Mouse (Mus musculus) gastrocnemius, adult 2 months (tissue): Measurements from ENCODE around the gene Igbp1. TPM values are rescaled to one million over a fixed set of nuclear protein-coding genes. Genes with fewer than 3 reads are reported as not detected.

Experiments
- DNase-seq: peaks from one replicate; pipeline ENCODE4 v3.0.0; 2022
- H3K27ac ChIP-seq: fragments of 200-600 bp; 2 replicates; pipeline ENCODE4 v1.8.1; 2022; ENCODE audit warnings: mild to moderate bottlenecking
- H3K4me3 ChIP-seq: fragments of 200-600 bp; 2 replicates; pipeline ENCODE4 v1.8.1; 2022; ENCODE audit warnings: mild to moderate bottlenecking, moderate library complexity
- CTCF ChIP-seq: fragments of 200-600 bp; IDR thresholded peaks from 2 replicates; pipeline ENCODE4 v1.8.1; 2022; ENCODE audit warnings: antibody characterized with exemption, mild to moderate bottlenecking, moderate library complexity
- intact Hi-C: fragments of 180-260 bp; cut with DNase I; formaldehyde crosslinking; loops from one replicate; pipeline ENCODE4 v1.15.1; 2025
- long read RNA-seq, 2 experiments: library from polyadenylated mRNA; stranded (forward); transcript quantifications; one replicate each; pipeline ENCODE4 v2.0.0; 2021
- total RNA-seq, 2 experiments: library from RNA; stranded (reverse); gene quantifications; 2 replicates each; pipeline ENCODE4 v1.2.3; 2021

Igbp1 gene
- 10 to 100 TPM; 35.2 to 39.9 TPM for total RNA-seq
- long read RNA-seq, experiment 1, transcript Igbp1-201 (6 exons, 1,518 nt): major isoform, 6 of 16 reads
- long read RNA-seq, experiment 1, partial matches to known transcripts: 9 of 16 reads
- long read RNA-seq, experiment 1, other reads (novel, unspliced or antisense): 1 of 16 reads
- long read RNA-seq, experiment 2, transcript Igbp1-201 (6 exons, 1,518 nt): major isoform, 10 of 28 reads
- long read RNA-seq, experiment 2, partial matches to known transcripts: 17 of 28 reads
- long read RNA-seq, experiment 2, other reads (novel, unspliced or antisense): 1 of 28 reads

GRCm38 (mm10) chrX:100494068-100494978 is at the start of gene Igbp1:
Igbp1 (plus strand) TSS chrX:100494291.
- peak; percentile 85 for DNase-seq
- Histone ChIP-seq H3K4me3 (peak within 1 kb of the TSS; percentile 86), H3K27ac (peak within 1 kb of the TSS; percentile 87)
- TF ChIP-seq CTCF: 0 out of 2 replicates have a peak, but pooled peaks have one; percentile 8
- intact Hi-C loops: no loop called here

- Histone ChIP-seq H3K27ac (no peak overlapping the region), H3K4me3 (no peak overlapping the region)
- intact Hi-C loops: no loop called here
- TF ChIP-seq CTCF: no peak
- no peak for DNase-seq
These were observed 26.0 kb upstream of the Igbp1 start for GRCm38 (mm10) chrX:100468047-100468446.

- no peak for TF ChIP-seq CTCF
- intact Hi-C loops: no loop called here
- DNase-seq: no peak
- no peak overlapping the region for H3K27ac ChIP-seq
- no peak overlapping the region for H3K4me3 ChIP-seq
These were observed 24.0 kb upstream of the Igbp1 start for GRCm38 (mm10) chrX:100470126-100470525.

GRCm38 (mm10) chrX:100471491-100471890 is 22.6 kb upstream of the Igbp1 start:
- no peak for TF ChIP-seq CTCF
- H3K27ac ChIP-seq: peak overlapping the region; percentile 75
- no peak for DNase-seq
- H3K4me3 ChIP-seq: no peak overlapping the region
- intact Hi-C loops: no loop called here

GRCm38 (mm10) chrX:100475569-100476223 is 18.4 kb upstream of the Igbp1 start:
- H3K27ac ChIP-seq: no peak overlapping the region
- TF ChIP-seq CTCF: no peak
- DNase-seq: no peak
- intact Hi-C loops: no loop called here
- H3K4me3 ChIP-seq: no peak overlapping the region

GRCm38 (mm10) chrX:100480317-100480716 is 13.8 kb upstream of the Igbp1 start:
- H3K27ac ChIP-seq: no peak overlapping the region
- intact Hi-C loops: loop anchor here (1.0 to 10.0 kb wide), 5 partner anchors 86 to 1348 kb away; partner anchors contain the start of gene Eda
- DNase-seq: peak; percentile 78
- no peak overlapping the region for H3K4me3 ChIP-seq
- peak; percentile 74 for TF ChIP-seq CTCF

- intact Hi-C loops: no loop called here
- H3K4me3 ChIP-seq: peak overlapping the region; percentile 86
- DNase-seq: no peak
- no peak for TF ChIP-seq CTCF
- peak overlapping the region; percentile 78 for H3K27ac ChIP-seq
These were observed 507 bp upstream of the Igbp1 start for GRCm38 (mm10) chrX:100493500-100494067.

GRCm38 (mm10) chrX:100504175-100504851 is 10.2 kb downstream of the Igbp1 start:
- intact Hi-C loops: no loop called here
- no peak for DNase-seq
- H3K4me3 ChIP-seq: no peak overlapping the region
- TF ChIP-seq CTCF: no peak
- H3K27ac ChIP-seq: no peak overlapping the region

- Histone ChIP-seq H3K4me3 (no peak overlapping the region), H3K27ac (no peak overlapping the region)
- DNase-seq: no peak
- no peak for TF ChIP-seq CTCF
- intact Hi-C loops: no loop called here
These were observed 14.1 kb downstream of the Igbp1 start for GRCm38 (mm10) chrX:100508164-100508563.

- Histone ChIP-seq H3K27ac (no peak overlapping the region), H3K4me3 (no peak overlapping the region)
- DNase-seq: no peak
- no peak for TF ChIP-seq CTCF
- intact Hi-C loops: no loop called here
These were observed 15.8 kb downstream of the Igbp1 start for GRCm38 (mm10) chrX:100509921-100510320.

GRCm38 (mm10) chrX:100516683-100517082 is 22.6 kb downstream of the Igbp1 start:
- no peak for TF ChIP-seq CTCF
- intact Hi-C loops: no loop called here
- Histone ChIP-seq H3K27ac (no peak overlapping the region), H3K4me3 (no peak overlapping the region)
- no peak for DNase-seq

GRCm38 (mm10) chrX:100517626-100518025 is 23.5 kb downstream of the Igbp1 start:
- no peak overlapping the region for H3K4me3 ChIP-seq
- no peak for TF ChIP-seq CTCF
- DNase-seq: no peak
- intact Hi-C loops: no loop called here
- no peak overlapping the region for H3K27ac ChIP-seq
